In the genomic region with DNA sequence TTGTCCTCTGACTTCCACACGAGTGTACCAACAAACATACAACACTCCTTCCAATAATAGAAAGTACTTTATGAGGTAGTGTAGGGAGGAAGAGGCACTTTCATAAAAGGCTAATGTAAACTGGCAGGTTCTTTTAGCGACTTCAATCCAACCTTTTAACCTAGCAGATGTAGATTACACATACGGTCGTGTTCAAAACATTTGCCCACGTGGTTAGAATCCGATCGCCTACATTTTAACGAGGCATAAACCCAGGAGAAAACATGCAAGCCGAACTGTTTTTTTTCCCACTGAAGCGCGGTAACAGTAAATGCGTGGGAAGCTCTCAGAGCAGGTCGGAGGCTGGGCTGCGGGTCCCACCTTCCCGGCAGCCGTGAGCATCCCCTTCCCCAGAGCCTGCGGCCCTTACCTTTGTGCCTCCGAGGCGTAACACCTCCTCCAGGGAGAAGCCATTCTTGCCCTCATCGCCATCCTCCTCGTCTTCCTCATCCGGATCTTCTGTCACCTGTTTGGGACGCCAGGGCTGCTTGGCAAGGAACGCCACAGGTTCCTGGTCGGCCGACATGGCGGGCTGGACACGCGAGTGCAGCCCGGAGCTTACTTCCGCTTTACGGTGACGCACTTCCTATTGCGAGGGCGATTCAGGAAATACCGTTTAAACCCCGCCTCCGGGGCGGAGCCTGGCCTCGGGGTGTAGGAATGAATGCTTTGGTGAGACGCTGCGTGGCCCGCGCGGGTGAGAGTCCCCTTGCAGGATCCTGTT, we compare ENCODE assay signal across 8 mouse cellular contexts. TPM values are rescaled to one million over a fixed set of nuclear protein-coding genes. Genes with fewer than 3 reads are reported as not detected.
DNase-seq lines count a peak whose midpoint lies in the region; ATAC-seq and TF ChIP-seq lines count a peak whose summit lies in the region.

A gene (minus strand): TSS at position 601 of the 763 bp plus-strand sequence.
A gene (plus strand): TSS at position 671 of the 763 bp plus-strand sequence.

- H3K9me3 ChIP-seq in E14TG2a.4 (ENCODE audit: low read length) = no peaks in the 10 kb centered on the region
- no peaks in the 10 kb centered on the region for H3K9me3 ChIP-seq in forebrain, embryonic 13.5 days (replicated peaks)
- H3K9me3 ChIP-seq in liver, postnatal 0 days (ENCODE audit: low read length) = no peaks in the 10 kb centered on the region
- H3K9me3 ChIP-seq in neural tube, embryonic 14.5 days (ENCODE audit: control insufficient read depth, low read length) = no peaks in the 10 kb centered on the region

- H3K4me1 ChIP-seq in E14TG2a.4 (replicated peaks; ENCODE audit: low read depth, low read length) = peaks cover 54% of the 10 kb centered on the region
- peaks cover 36% of the 10 kb centered on the region for H3K4me1 ChIP-seq in forebrain, embryonic 13.5 days
- H3K4me1 ChIP-seq in liver, postnatal 0 days (ENCODE audit: insufficient read depth) = peaks cover 14% of the 10 kb centered on the region
- H3K4me1 ChIP-seq in neural tube, embryonic 14.5 days (ENCODE audit: control insufficient read depth, insufficient read depth, low read length) = peaks cover 11% of the 10 kb centered on the region; the same call in 1 of the 2 replicates

- H3K4me3 ChIP-seq in E14TG2a.4 (replicated peaks; ENCODE audit: low read length) = peak within 1 kb of the TSS; percentile 100
- H3K4me3 ChIP-seq in forebrain, embryonic 13.5 days = peak within 1 kb of the TSS; percentile 89
- peak within 1 kb of the TSS; percentile 88 for H3K4me3 ChIP-seq in liver, postnatal 0 days (ENCODE audit: low read depth, low read length)
- peak within 1 kb of the TSS; percentile 48 for H3K4me3 ChIP-seq in neural tube, embryonic 14.5 days (ENCODE audit: low read depth, low read length)

- peak; percentile 99 for DNase-seq in c-Kit-positive CD71-positive TER-119-positive erythroid progenitor cells, embryonic 14.5 days (ENCODE audit: low spot score)
- DNase-seq in heart, postnatal 10 days = peak; percentile 97 to 99
- DNase-seq in large intestine, adult 2 months (ENCODE audit: low read depth, low spot score) = peak; percentile 98
- DNase-seq in liver, postnatal 0 days = peak; percentile 99
- DNase-seq in testis, postnatal 10 days (ENCODE audit: low spot score) = peak; percentile 99

- H3K4me2 ChIP-seq in forebrain, embryonic 13.5 days = peak within 1 kb of the TSS; percentile 70
- peak within 1 kb of the TSS; percentile 80 for H3K4me2 ChIP-seq in liver, postnatal 0 days (ENCODE audit: low read depth, low read length)
- peak within 1 kb of the TSS; percentile 78 for H3K4me2 ChIP-seq in neural tube, embryonic 14.5 days (ENCODE audit: low read depth, low read length)

- intact Hi-C loops in heart, postnatal 10 days (cut with DNase I) = no loop called here

- WGBS in forebrain, embryonic 13.5 days = under 1% methylated on average over 45 of the region's 45 CpGs
- under 1% methylated on average over 45 of the region's 45 CpGs for whole genome bisulfite sequencing in large intestine, adult 2 months
- WGBS in liver, postnatal 0 days (ENCODE audit: insufficient replicate concordance) = under 1% methylated on average over 45 of the region's 45 CpGs
- WGBS in neural tube, embryonic 14.5 days = under 1% methylated on average over 45 of the region's 45 CpGs

- H3K36me3 ChIP-seq in E14TG2a.4 (ENCODE audit: insufficient read depth, low read length) = peaks cover 45% of the 10 kb centered on the region
- peaks cover 48% of the 10 kb centered on the region for H3K36me3 ChIP-seq in forebrain, embryonic 13.5 days (ENCODE audit: poor library complexity, severe bottlenecking)
- H3K36me3 ChIP-seq in liver, postnatal 0 days (replicated peaks; ENCODE audit: insufficient read depth, low read length) = peaks cover 40% of the 10 kb centered on the region
- peaks cover 28% of the 10 kb centered on the region; the same call in 1 of the 2 replicates for H3K36me3 ChIP-seq in neural tube, embryonic 14.5 days (ENCODE audit: control insufficient read depth, insufficient read depth, low read length)

- no peaks in the 10 kb centered on the region for H3K27me3 ChIP-seq in E14TG2a.4 (ENCODE audit: insufficient read depth, low read length)
- no peaks in the 10 kb centered on the region for H3K27me3 ChIP-seq in forebrain, embryonic 13.5 days
- H3K27me3 ChIP-seq in liver, postnatal 0 days (ENCODE audit: insufficient read depth, low read length) = no peaks in the 10 kb centered on the region
- H3K27me3 ChIP-seq in neural tube, embryonic 14.5 days (ENCODE audit: control insufficient read depth, insufficient read depth, low read length) = no peaks in the 10 kb centered on the region

- TF ChIP-seq CTCF in E14TG2a.4 (conservative IDR thresholded peaks at IDR 0.05; ENCODE audit: low read length) = no peak
- TF ChIP-seq CTCF in liver, postnatal 0 days (IDR thresholded peaks at IDR 0.05; ENCODE audit: low read depth) = no peak

- TF ChIP-seq EP300 in liver, postnatal 0 days (IDR thresholded peaks at IDR 0.05; ENCODE audit: low read depth) = no peak

- peak within 1 kb of the TSS; percentile 76 for H3K9ac ChIP-seq in forebrain, embryonic 13.5 days
- peak within 1 kb of the TSS; percentile 86 for H3K9ac ChIP-seq in liver, postnatal 0 days (replicated peaks)
- H3K9ac ChIP-seq in neural tube, embryonic 14.5 days (replicated peaks; ENCODE audit: low read depth, low read length) = peak within 1 kb of the TSS; percentile 53

- ATAC-seq in forebrain, embryonic 13.5 days = peak; percentile 100
- ATAC-seq in liver, postnatal 0 days = peak; percentile 99
- ATAC-seq in neural tube, embryonic 14.5 days (ENCODE audit: low read depth) = peak; percentile 100

- H3K27ac ChIP-seq in forebrain, embryonic 13.5 days = 0 out of 2 replicates have a peak within 1 kb of the TSS, but pooled peaks have one; percentile 31
- peak within 1 kb of the TSS; percentile 70 for H3K27ac ChIP-seq in liver, postnatal 0 days (ENCODE audit: low read depth)
- peak within 1 kb of the TSS; percentile 48 for H3K27ac ChIP-seq in neural tube, embryonic 14.5 days (ENCODE audit: low read depth, low read length)

RNA-seq across cellular contexts. Expression of the first gene that starts in this region (rescaled TPM):
- 65.1 and 72.3 TPM in 2 replicates for polyA plus RNA-seq in forebrain, embryonic 13.5 days (2015; fragmentation: Nextera tagmentation; extraction: Ambion mirVana)
- 10 to 100 TPM; 19.1 to 21.0 TPM for total RNA-seq in heart, postnatal 10 days (2021)
- polyA plus RNA-seq in large intestine, adult 2 months (2012; rRNA removed) = 3.2 and 3.4 TPM in 2 replicates
- polyA plus RNA-seq in liver, postnatal 0 days (2015; fragmentation: Nextera tagmentation; extraction: Ambion mirVana) = 32.1 and 34.6 TPM in 2 replicates
- polyA plus RNA-seq in neural tube, embryonic 14.5 days (2014; fragmentation: Nextera tagmentation; extraction: Ambion mirVana) = 43.5 and 45.3 TPM in 2 replicates

RNA-seq across cellular contexts. Expression of the second gene that starts in this region (rescaled TPM):
- polyA plus RNA-seq in forebrain, embryonic 13.5 days (2015; fragmentation: Nextera tagmentation; extraction: Ambion mirVana) = 53.8 and 59.1 TPM in 2 replicates
- total RNA-seq in heart, postnatal 10 days (2021) = 10 to 100 TPM; 51.6 to 53.1 TPM
- 7.6 and 10.9 TPM in 2 replicates for polyA plus RNA-seq in large intestine, adult 2 months (2012; rRNA removed)
- polyA plus RNA-seq in liver, postnatal 0 days (2015; fragmentation: Nextera tagmentation; extraction: Ambion mirVana) = 18.8 and 22.2 TPM in 2 replicates
- 62.5 and 68.8 TPM in 2 replicates for polyA plus RNA-seq in neural tube, embryonic 14.5 days (2014; fragmentation: Nextera tagmentation; extraction: Ambion mirVana)

Comparison
In these comparisons a context has a peak if more than half of its experiments do, and no peak if none do; other contexts are left out.
1. Peak in every context shown above with its lines: DNase-seq, ATAC-seq, H3K4me3 ChIP-seq and H3K27ac ChIP-seq.
2. H3K4me3 ChIP-seq: peak in every context shown above with its lines; median percentile 100 in E14TG2a.4; 89 in forebrain, embryonic 13.5 days; 88 in liver, postnatal 0 days; 48 in neural tube, embryonic 14.5 days.